Mouse (Mus musculus) stomach, postnatal 0 days (tissue): ENCODE data around the gene Serf2. TPM values are rescaled to one million over a fixed set of nuclear protein-coding genes. Genes with fewer than 3 reads are reported as not detected.
A peak's percentile ranks its signal among the peaks of the same experiment; 100 is the strongest.

ENCODE experiments used
- ATAC-seq: fragments of 200-750 bp; cut with Nextera tagmentation; 2 replicates; pipeline ENCODE4 v1.8.0; 2017; ENCODE audit not compliant: low FRiP score, low TSS enrichment
- DNase-seq: peaks from one replicate; pipeline ENCODE4 v3.0.0-alpha.2; 2016; ENCODE audit warnings: low spot score
- H3K27ac ChIP-seq: fragments of 300-500 bp; sonication (generic); replicated peaks from 2 replicates; pipeline ENCODE4 v1.5.1; 2014; ENCODE audit warnings: mild to moderate bottlenecking, control low read depth
- H3K27me3 ChIP-seq: fragments of 300-500 bp; sonication (generic); 2 replicates; pipeline ENCODE4 v1.6.1; 2014; ENCODE audit warnings: low read length; ENCODE audit not compliant: control insufficient read depth, insufficient read depth
- H3K36me3 ChIP-seq: fragments of 300-500 bp; sonication (generic); 2 replicates; pipeline ENCODE4 v1.6.1; 2014; ENCODE audit warnings: low read length, mixed read lengths; ENCODE audit not compliant: control insufficient read depth, insufficient read depth
- H3K4me1 ChIP-seq: fragments of 300-500 bp; sonication (generic); replicated peaks from 2 replicates; pipeline ENCODE4 v1.6.1; 2014; ENCODE audit warnings: antibody characterized with exemption; ENCODE audit not compliant: control insufficient read depth, insufficient read depth
- H3K4me2 ChIP-seq: fragments of 300-500 bp; sonication (generic); replicated peaks from 2 replicates; pipeline ENCODE4 v1.6.1; 2014; ENCODE audit warnings: low read depth, mild to moderate bottlenecking, control low read depth, moderate library complexity
- H3K4me3 ChIP-seq: fragments of 300-500 bp; sonication (generic); 2 replicates; pipeline ENCODE4 v1.5.1; 2014; ENCODE audit warnings: low read depth, low read length, control low read depth
- H3K9ac ChIP-seq: fragments of 300-500 bp; sonication (generic); 2 replicates; pipeline ENCODE4 v1.6.1; 2014; ENCODE audit warnings: mild to moderate bottlenecking, low read length, control low read depth, mixed read lengths
- H3K9me3 ChIP-seq: fragments of 300-500 bp; sonication (generic); 2 replicates; pipeline ENCODE4 v1.6.1; 2016; ENCODE audit warnings: low read length; ENCODE audit not compliant: control insufficient read depth
- CTCF ChIP-seq: IDR thresholded peaks from 2 replicates; pipeline ENCODE4 v1.5.1; 2016; ENCODE audit warnings: antibody characterized with exemption, low read depth, mild to moderate bottlenecking, moderate library complexity
- EP300 ChIP-seq: optimal IDR thresholded peaks from 2 replicates; pipeline ENCODE3; 2016; ENCODE audit warnings: antibody characterized with exemption
- WGBS: fragments of 180-500 bp; shearing (Covaris S2); extraction: QIAGEN DNeasy Blood & Tissue Kit; methylation state at CpG from one replicate; pipeline ENCODE4 v1.1.7; 2014; 5-methylcytosine and 5-hydroxymethylcytosine counted together
- polyA plus RNA-seq: library from polyadenylated mRNA; unstranded; fragments of >200 nt; fragmentation: Nextera tagmentation; extraction: Ambion mirVana; gene quantifications from 2 replicates; pipeline ENCODE4 v1.2.1, GENCODE M21; 2015

Gene Serf2
- polyA plus RNA-seq, 1 experiment from 2014 or later: 486 TPM

DNA sequence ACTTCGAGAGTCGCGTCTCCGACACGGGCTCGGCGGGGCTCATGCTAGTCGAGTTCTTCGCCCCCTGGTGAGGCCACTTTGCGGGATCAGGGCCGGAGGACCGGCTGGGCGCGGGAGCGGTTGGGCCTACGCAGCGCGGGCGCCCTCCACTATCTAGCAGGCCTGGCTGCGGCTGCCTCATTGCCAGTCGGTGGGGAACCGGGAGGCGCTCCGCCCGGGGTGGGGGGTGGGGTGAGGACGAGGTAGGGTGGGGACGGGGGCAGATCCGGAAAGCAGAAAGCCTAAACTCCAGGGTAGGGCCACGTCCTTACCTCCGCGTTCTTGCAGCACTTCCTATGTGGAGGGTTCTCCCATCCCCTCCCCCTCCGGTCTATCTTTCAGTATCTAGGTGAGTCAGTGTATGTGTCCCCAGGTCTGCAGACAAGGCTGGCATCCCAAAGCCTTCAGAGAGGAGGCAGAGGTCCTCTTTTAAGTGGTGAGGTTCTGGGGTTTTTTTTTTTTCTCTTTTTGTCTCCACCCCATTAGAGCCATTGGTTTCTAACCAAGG lies 34.8 kb upstream of the Serf2 start:
- Histone ChIP-seq H3K4me2 (peak overlapping the region; percentile 60), H3K4me3 (peak overlapping the region; percentile 97), H3K9ac (peak overlapping the region; percentile 99), H3K36me3 (0 out of 2 replicates have a peak, but pooled peaks cover 2% of the 10 kb centered on the region), H3K9me3 (no peaks in the 10 kb centered on the region), H3K4me1 (no peaks in the 10 kb centered on the region), H3K27me3 (no peaks in the 10 kb centered on the region), H3K27ac (peak overlapping the region; percentile 99)
- DNase-seq (no peak), ATAC-seq (peak; percentile 41)
- no peak for TF ChIP-seq EP300
- TF ChIP-seq CTCF: no peak
- under 1% methylated on average over 27 of the region's 32 CpGs for WGBS

DNA sequence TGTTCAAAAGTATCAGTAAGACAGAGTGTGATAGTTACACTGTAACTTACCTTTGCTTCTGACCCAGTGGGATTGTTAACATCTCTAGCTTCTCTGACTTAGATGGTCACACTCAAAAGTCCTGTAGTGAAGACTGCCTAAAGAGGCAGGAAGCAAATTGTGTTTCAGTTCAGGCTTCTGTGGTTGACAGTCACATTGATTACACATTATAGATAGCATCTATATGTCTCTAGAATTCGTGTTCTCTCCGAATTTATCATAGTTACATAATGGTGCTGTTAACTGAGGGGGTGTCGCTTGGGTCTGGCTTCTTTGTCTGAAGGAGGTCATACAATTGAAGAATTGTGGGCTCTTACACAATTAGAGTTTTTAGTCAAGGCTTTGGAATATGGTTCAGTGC lies 33.9 kb upstream of the Serf2 start:
- 34% methylated on average over 3 of the region's 3 CpGs for WGBS
- Histone ChIP-seq H3K4me1 (no peaks in the 10 kb centered on the region), H3K9ac (no peak overlapping the region), H3K4me3 (peak overlapping the region; percentile 97), H3K27me3 (no peaks in the 10 kb centered on the region), H3K36me3 (0 out of 2 replicates have a peak, but pooled peaks cover 2% of the 10 kb centered on the region), H3K4me2 (peak overlapping the region; percentile 60), H3K27ac (no peak overlapping the region), H3K9me3 (no peaks in the 10 kb centered on the region)
- ATAC-seq (no peak), DNase-seq (no peak)
- TF ChIP-seq CTCF (no peak), EP300 (no peak)

GRCm38 (mm10) chr2:121415591-121415990 lies 33.4 kb upstream of the Serf2 start:
- Histone ChIP-seq H3K9ac (no peak overlapping the region), H3K4me1 (no peaks in the 10 kb centered on the region), H3K9me3 (no peaks in the 10 kb centered on the region), H3K4me2 (peak overlapping the region; percentile 60), H3K27ac (no peak overlapping the region), H3K27me3 (no peaks in the 10 kb centered on the region), H3K36me3 (0 out of 2 replicates have a peak, but pooled peaks cover 2% of the 10 kb centered on the region), H3K4me3 (peak overlapping the region; percentile 97; the same call in 1 of the 2 replicates)
- TF ChIP-seq CTCF (no peak), EP300 (no peak)
- DNase-seq: no peak
- no peak for ATAC-seq
- 61% methylated on average over 3 of the region's 3 CpGs for WGBS

GRCm38 (mm10) chr2:121416356-121416755 lies 32.6 kb upstream of the Serf2 start:
- DNase-seq: no peak
- H3K4me1 ChIP-seq: no peaks in the 10 kb centered on the region
- H3K27ac ChIP-seq: no peak overlapping the region
- TF ChIP-seq CTCF: no peak
- TF ChIP-seq EP300: no peak
- no peak overlapping the region for H3K4me2 ChIP-seq
- H3K4me3 ChIP-seq: no peak overlapping the region
- ATAC-seq: no peak
- 59% methylated on average over 6 of the region's 6 CpGs for WGBS
- no peaks in the 10 kb centered on the region for H3K27me3 ChIP-seq
- H3K36me3 ChIP-seq: 0 out of 2 replicates have a peak, but pooled peaks cover 2% of the 10 kb centered on the region
- no peak overlapping the region for H3K9ac ChIP-seq
- no peaks in the 10 kb centered on the region for H3K9me3 ChIP-seq

- H3K36me3 ChIP-seq: 0 out of 2 replicates have a peak, but pooled peaks cover 5% of the 10 kb centered on the region
- no peaks in the 10 kb centered on the region for H3K9me3 ChIP-seq
- no peak for ATAC-seq
Observed at GRCm38 (mm10) chr2:121418476-121418875, 30.5 kb upstream of the Serf2 start.

GRCm38 (mm10) chr2:121423166-121423565 lies 25.8 kb upstream of the Serf2 start:
- Histone ChIP-seq H3K4me1 (no peaks in the 10 kb centered on the region), H3K4me2 (no peak overlapping the region), H3K4me3 (no peak overlapping the region), H3K27me3 (no peaks in the 10 kb centered on the region), H3K27ac (no peak overlapping the region), H3K9me3 (no peaks in the 10 kb centered on the region), H3K9ac (no peak overlapping the region), H3K36me3 (peaks cover 12% of the 10 kb centered on the region)
- WGBS: 85% methylated on average over 2 of the region's 2 CpGs
- DNase-seq: no peak
- TF ChIP-seq CTCF (no peak), EP300 (no peak)
- no peak for ATAC-seq

More at GRCm38 (mm10) chr2:121418476-121418875, 30.5 kb upstream of the Serf2 start:
- Histone ChIP-seq H3K27ac (0 out of 2 replicates have a peak overlapping the region, but pooled peaks have one; percentile 13), H3K4me1 (no peaks in the 10 kb centered on the region), H3K9ac (no peak overlapping the region), H3K4me3 (no peak overlapping the region), H3K27me3 (no peaks in the 10 kb centered on the region), H3K4me2 (no peak overlapping the region)
- TF ChIP-seq CTCF (no peak), EP300 (no peak)
- DNase-seq: no peak
- 61% methylated on average over 3 of the region's 3 CpGs for WGBS
